8 mouse cellular contexts compared by ENCODE assay signal in the genomic region with DNA sequence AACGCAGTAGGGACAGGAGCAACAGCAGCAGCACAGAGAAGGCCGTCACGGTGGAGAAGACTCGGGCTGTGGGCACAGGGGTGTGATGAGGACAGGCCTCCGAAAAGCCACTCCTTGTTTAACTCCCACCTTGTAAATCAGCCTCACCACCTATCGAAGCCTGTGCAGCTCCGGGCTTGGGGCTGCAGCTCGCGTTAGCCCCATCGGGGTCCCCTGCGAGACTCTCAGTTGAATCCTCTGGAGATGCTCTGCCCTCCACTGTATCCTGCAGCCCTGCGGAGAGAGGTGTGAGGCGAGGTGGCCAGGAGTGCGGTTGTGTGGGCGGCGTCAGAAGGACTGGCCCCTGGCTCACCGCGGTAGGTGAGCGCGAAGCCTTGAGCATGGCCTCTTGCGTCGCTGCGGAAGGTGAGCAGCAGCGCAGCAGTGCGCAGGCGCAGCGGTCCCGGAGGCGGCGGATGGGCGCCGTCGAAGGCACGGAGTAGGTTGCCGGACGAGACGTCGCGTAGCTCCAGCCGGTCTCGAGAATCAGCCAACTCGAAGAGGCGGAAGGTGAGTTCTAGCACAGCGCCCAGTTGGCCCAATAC. TPM values are rescaled to one million over a fixed set of nuclear protein-coding genes. Genes with fewer than 3 reads are reported as not detected.
A peak's percentile ranks its signal among the peaks of the same experiment; 100 is the strongest.
DNase-seq lines count a peak whose midpoint lies in the region; ATAC-seq lines count a peak whose summit lies in the region.

No protein-coding gene starts in this region.

- peaks cover 67% of the 10 kb centered on the region for H3K27me3 ChIP-seq in forebrain, embryonic 15.5 days
- peaks cover 100% of the 10 kb centered on the region for H3K27me3 ChIP-seq in limb, embryonic 10.5 days (ENCODE audit: low read depth, poor library complexity, severe bottlenecking)
- peaks cover 45% of the 10 kb centered on the region for H3K27me3 ChIP-seq in midbrain, embryonic 16.5 days (ENCODE audit: control insufficient read depth, insufficient read depth, low read depth, low read length)

- WGBS in forebrain, embryonic 15.5 days: 10% methylated on average over 44 of the region's 44 CpGs
- 8% methylated on average over 44 of the region's 44 CpGs for WGBS in limb, embryonic 10.5 days
- 7% methylated on average over 44 of the region's 44 CpGs for WGBS in midbrain, embryonic 16.5 days

- H3K4me1 ChIP-seq in forebrain, embryonic 15.5 days: peaks cover 53% of the 10 kb centered on the region
- H3K4me1 ChIP-seq in limb, embryonic 10.5 days: peaks cover 64% of the 10 kb centered on the region
- H3K4me1 ChIP-seq in midbrain, embryonic 16.5 days (ENCODE audit: control insufficient read depth, insufficient read depth, low read length): peaks cover 38% of the 10 kb centered on the region

- H3K9ac ChIP-seq in forebrain, embryonic 15.5 days (replicated peaks): 0 out of 2 replicates have a peak overlapping the region, but pooled peaks have one; percentile 23
- H3K9ac ChIP-seq in midbrain, embryonic 16.5 days (ENCODE audit: low read depth, low read length): peak overlapping the region; percentile 25; the same call in 1 of the 2 replicates

- peak overlapping the region; percentile 31 for H3K4me3 ChIP-seq in forebrain, embryonic 15.5 days
- H3K4me3 ChIP-seq in limb, embryonic 10.5 days: peak overlapping the region; percentile 35
- peak overlapping the region; percentile 28 for H3K4me3 ChIP-seq in midbrain, embryonic 16.5 days (ENCODE audit: low read depth, low read length)

- DNase-seq in adrenal gland, postnatal 36 days: peak; percentile 28 to 69
- DNase-seq in adrenal gland, postnatal 4 days (ENCODE audit: low spot score in 2 of 2): no peak
- peak; percentile 86 for DNase-seq in CD4-positive helper T cell, adult 2 months (ENCODE audit: low read depth, low spot score)
- peak; percentile 58 for DNase-seq in limb, embryonic 10.5 days (ENCODE audit: low spot score)
- DNase-seq in ovary, adult 18-20 months (ENCODE audit: low spot score): no peak

- no peak for ATAC-seq in forebrain, embryonic 15.5 days (replicated peaks)
- ATAC-seq in midbrain, embryonic 16.5 days: no peak
- no peak for ATAC-seq in megakaryocyte-erythroid progenitor cell, adult 5-6 weeks (replicated peaks; ENCODE audit: low FRiP score, low TSS enrichment, poor library complexity, severe bottlenecking)

- H3K9me3 ChIP-seq in forebrain, embryonic 15.5 days: no peaks in the 10 kb centered on the region
- H3K9me3 ChIP-seq in limb, embryonic 10.5 days (replicated peaks): 0 out of 2 replicates have a peak, but pooled peaks cover 3% of the 10 kb centered on the region
- H3K9me3 ChIP-seq in midbrain, embryonic 16.5 days (replicated peaks; ENCODE audit: control insufficient read depth, low read length, poor library complexity, severe bottlenecking): no peaks in the 10 kb centered on the region

- no peak overlapping the region for H3K27ac ChIP-seq in forebrain, embryonic 15.5 days (replicated peaks)
- no peak overlapping the region for H3K27ac ChIP-seq in limb, embryonic 10.5 days
- H3K27ac ChIP-seq in midbrain, embryonic 16.5 days (ENCODE audit: low read length): no peak overlapping the region

- H3K36me3 ChIP-seq in forebrain, embryonic 15.5 days: 0 out of 2 replicates have a peak, but pooled peaks cover under 1% of the 10 kb centered on the region
- H3K36me3 ChIP-seq in limb, embryonic 10.5 days: peaks cover 5% of the 10 kb centered on the region
- peaks cover 3% of the 10 kb centered on the region; the same call in 1 of the 2 replicates for H3K36me3 ChIP-seq in midbrain, embryonic 16.5 days (ENCODE audit: control insufficient read depth, insufficient read depth, low read length)

- H3K4me2 ChIP-seq in forebrain, embryonic 15.5 days (replicated peaks): peak overlapping the region; percentile 43
- peak overlapping the region; percentile 52 for H3K4me2 ChIP-seq in midbrain, embryonic 16.5 days (ENCODE audit: low read length)

RNA-seq across cellular contexts. Expression of a gene that starts 1.6 kb away (rescaled TPM):
- total RNA-seq in adrenal gland, postnatal 36 days (2021): 10 to 100 TPM in 1 of 2 experiments, 1 to 10 TPM in 1; 9.9 to 13.9 TPM
- total RNA-seq in adrenal gland, postnatal 4 days (2021): 10 to 100 TPM; 13.8 to 14.6 TPM
- 39.4 and 39.7 TPM in 2 replicates for polyA plus RNA-seq in forebrain, embryonic 15.5 days (2015; fragmentation: Nextera tagmentation; extraction: Ambion mirVana)
- 5.9 and 9.0 TPM in 2 replicates for polyA plus RNA-seq in limb, embryonic 10.5 days (2016; fragmentation: Nextera tagmentation; extraction: Ambion mirVana)
- polyA plus RNA-seq in midbrain, embryonic 16.5 days (2015; fragmentation: Nextera tagmentation; extraction: Ambion mirVana): 70.9 and 75.7 TPM in 2 replicates
- 7.2 and 13.3 TPM in 2 replicates for total RNA-seq in megakaryocyte-erythroid progenitor cell, adult 5-6 weeks (2014; fragmentation: Nextera tagmentation)
- total RNA-seq in megakaryocyte-erythroid progenitor cell, adult 5-6 weeks (2017): 6.2 and 11.6 TPM in 2 replicates

RNA-seq across cellular contexts. Expression of a gene that starts 3.3 kb away (rescaled TPM):
- total RNA-seq in adrenal gland, postnatal 36 days (2021): not detected
- total RNA-seq in adrenal gland, postnatal 4 days (2021): under 1 TPM in 1 of 2 experiments, not detected in 1; 0.14 TPM
- polyA plus RNA-seq in forebrain, embryonic 15.5 days (2015; fragmentation: Nextera tagmentation; extraction: Ambion mirVana): 0.48 and 0.50 TPM in 2 replicates
- polyA plus RNA-seq in limb, embryonic 10.5 days (2016; fragmentation: Nextera tagmentation; extraction: Ambion mirVana): 13.8 and 19.5 TPM in 2 replicates
- 1.6 and 1.8 TPM in 2 replicates for polyA plus RNA-seq in midbrain, embryonic 16.5 days (2015; fragmentation: Nextera tagmentation; extraction: Ambion mirVana)
- total RNA-seq in megakaryocyte-erythroid progenitor cell, adult 5-6 weeks (2014; fragmentation: Nextera tagmentation): 0.52 TPM in 1 of 2 replicates, not detected in the other
- not detected in 2 replicates for total RNA-seq in megakaryocyte-erythroid progenitor cell, adult 5-6 weeks (2017)

RNA-seq across cellular contexts. Expression of a gene that starts 16.2 kb away (rescaled TPM):
- 1 to 10 TPM; 4.0 to 5.6 TPM for total RNA-seq in adrenal gland, postnatal 36 days (2021)
- 10 to 100 TPM; 20.0 to 22.4 TPM for total RNA-seq in adrenal gland, postnatal 4 days (2021)
- 26.7 and 28.4 TPM in 2 replicates for polyA plus RNA-seq in forebrain, embryonic 15.5 days (2015; fragmentation: Nextera tagmentation; extraction: Ambion mirVana)
- polyA plus RNA-seq in limb, embryonic 10.5 days (2016; fragmentation: Nextera tagmentation; extraction: Ambion mirVana): 66.8 and 67.6 TPM in 2 replicates
- 17.9 and 19.7 TPM in 2 replicates for polyA plus RNA-seq in midbrain, embryonic 16.5 days (2015; fragmentation: Nextera tagmentation; extraction: Ambion mirVana)
- total RNA-seq in megakaryocyte-erythroid progenitor cell, adult 5-6 weeks (2014; fragmentation: Nextera tagmentation): 40.3 and 43.8 TPM in 2 replicates
- 8.1 and 10.6 TPM in 2 replicates for total RNA-seq in megakaryocyte-erythroid progenitor cell, adult 5-6 weeks (2017)

RNA-seq across cellular contexts. Expression of a gene that starts 19.7 kb away (rescaled TPM):
- total RNA-seq in adrenal gland, postnatal 36 days (2021): 10 to 100 TPM in 1 of 2 experiments, 1 to 10 TPM in 1; 7.7 to 23.0 TPM
- 1 to 10 TPM in 1 of 2 experiments, under 1 TPM in 1; 0.99 to 1.3 TPM for total RNA-seq in adrenal gland, postnatal 4 days (2021)
- polyA plus RNA-seq in forebrain, embryonic 15.5 days (2015; fragmentation: Nextera tagmentation; extraction: Ambion mirVana): not detected in 2 replicates
- 0.13 and 0.36 TPM in 2 replicates for polyA plus RNA-seq in limb, embryonic 10.5 days (2016; fragmentation: Nextera tagmentation; extraction: Ambion mirVana)
- polyA plus RNA-seq in midbrain, embryonic 16.5 days (2015; fragmentation: Nextera tagmentation; extraction: Ambion mirVana): 0.07 and 0.19 TPM in 2 replicates
- not detected in 2 replicates for total RNA-seq in megakaryocyte-erythroid progenitor cell, adult 5-6 weeks (2014; fragmentation: Nextera tagmentation)
- total RNA-seq in megakaryocyte-erythroid progenitor cell, adult 5-6 weeks (2017): not detected in 2 replicates

RNA-seq across cellular contexts. Expression of a gene that starts 29.1 kb away (rescaled TPM):
- 10 to 100 TPM; 60.2 to 61.4 TPM for total RNA-seq in adrenal gland, postnatal 36 days (2021)
- 10 to 100 TPM; 60.9 to 62.4 TPM for total RNA-seq in adrenal gland, postnatal 4 days (2021)
- polyA plus RNA-seq in forebrain, embryonic 15.5 days (2015; fragmentation: Nextera tagmentation; extraction: Ambion mirVana): 162 and 164 TPM in 2 replicates
- polyA plus RNA-seq in limb, embryonic 10.5 days (2016; fragmentation: Nextera tagmentation; extraction: Ambion mirVana): 177 and 183 TPM in 2 replicates
- 205 and 220 TPM in 2 replicates for polyA plus RNA-seq in midbrain, embryonic 16.5 days (2015; fragmentation: Nextera tagmentation; extraction: Ambion mirVana)
- 7.6 and 11.7 TPM in 2 replicates for total RNA-seq in megakaryocyte-erythroid progenitor cell, adult 5-6 weeks (2014; fragmentation: Nextera tagmentation)
- total RNA-seq in megakaryocyte-erythroid progenitor cell, adult 5-6 weeks (2017): 12.5 and 15.4 TPM in 2 replicates

Comparison
In these comparisons a context has a peak if more than half of its experiments do, and no peak if none do; other contexts are left out.
1. DNase-seq: peak in adrenal gland, postnatal 36 days (2 of 2), CD4-positive helper T cell, adult 2 months (single experiment) and limb, embryonic 10.5 days (single experiment); none in adrenal gland, postnatal 4 days (0 of 2) and ovary, adult 18-20 months (single experiment).
2. Peak in every context shown above with its lines, with median percentiles within 50 percentile points of each other: H3K4me3 ChIP-seq.